Mouse (Mus musculus) spleen, adult 2 months (tissue): ENCODE measurements around the gene Lnpk.

Experiments used
- CTCF ChIP-seq: fragments of 200-500 bp; IDR thresholded peaks from 2 replicates; pipeline ENCODE4 v1.5.1; 2011; ENCODE audit warnings: mild to moderate bottlenecking, inconsistent platforms; ENCODE audit not compliant: insufficient read depth, insufficient read length, insufficient replicate concordance; ENCODE audit errors: extremely low read depth
- POLR2A ChIP-seq: fragments of 200-500 bp; IDR thresholded peaks from 2 replicates; pipeline ENCODE4 v1.6.1; 2011; ENCODE audit warnings: low read depth, low read length, inconsistent platforms

DNA sequence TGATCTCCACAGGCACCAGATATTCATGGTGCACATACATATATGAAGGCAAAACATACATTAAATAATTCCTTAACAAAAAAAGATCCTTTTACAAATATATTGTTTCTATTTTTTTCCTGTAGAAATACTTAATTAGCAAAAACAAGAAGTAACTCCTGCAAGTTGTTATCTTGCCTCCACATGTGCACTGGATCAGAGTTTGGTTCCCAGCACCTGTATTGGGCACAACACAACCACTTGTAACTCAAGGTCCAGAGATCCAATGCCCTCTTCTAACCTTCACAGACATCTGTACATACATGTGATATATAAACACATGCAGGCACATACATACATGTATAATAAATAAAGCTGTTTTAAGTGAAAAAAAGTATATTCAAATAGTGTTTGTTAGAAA lies 27.3 kb downstream of the Lnpk start:
- TF ChIP-seq POLR2A = no peak
- TF ChIP-seq CTCF = no peak
